Mouse (Mus musculus) liver, embryonic 11.5 days (tissue): ENCODE results near the gene Plaur. TPM values are rescaled to one million over a fixed set of nuclear protein-coding genes. Genes with fewer than 3 reads are reported as not detected.

Experiments used
- ATAC-seq: fragments of 200-750 bp; cut with Nextera tagmentation; replicated peaks from 2 replicates; pipeline ENCODE4 v1.8.0; 2017; ENCODE audit warnings: moderate number of reproducible peaks, mild to moderate bottlenecking, moderate TSS enrichment, moderate library complexity; ENCODE audit not compliant: low FRiP score
- DNase-seq: peaks from one replicate; pipeline ENCODE4 v3.0.0-alpha.2; 2017; ENCODE audit warnings: low spot score
- H3K27ac ChIP-seq: fragments of 300-500 bp; sonication (generic); 2 replicates; pipeline ENCODE4 v1.5.1; 2014; ENCODE audit warnings: mild to moderate bottlenecking, low read depth, low read length, control low read depth
- H3K27me3 ChIP-seq: fragments of 300-500 bp; sonication (generic); replicated peaks from 2 replicates; pipeline ENCODE4 v1.6.1; 2014; ENCODE audit warnings: low read length, mixed read lengths; ENCODE audit not compliant: control insufficient read depth, insufficient read depth
- H3K36me3 ChIP-seq: fragments of 300-500 bp; sonication (generic); 2 replicates; pipeline ENCODE4 v1.6.1; 2014; ENCODE audit warnings: mild to moderate bottlenecking, low read length, moderate library complexity, mixed read lengths; ENCODE audit not compliant: control insufficient read depth, insufficient read depth
- H3K4me1 ChIP-seq: fragments of 300-500 bp; sonication (generic); replicated peaks from 2 replicates; pipeline ENCODE4 v1.6.1; 2014; ENCODE audit warnings: low read length, mixed read lengths; ENCODE audit not compliant: control insufficient read depth, insufficient read depth
- H3K4me2 ChIP-seq: fragments of 300-500 bp; sonication (generic); 2 replicates; pipeline ENCODE4 v1.6.1; 2014; ENCODE audit warnings: mild to moderate bottlenecking, control low read depth, moderate library complexity
- H3K4me3 ChIP-seq: fragments of 300-500 bp; sonication (generic); 2 replicates; pipeline ENCODE4 v1.5.1; 2014; ENCODE audit warnings: low read depth, low read length, control low read depth
- H3K9ac ChIP-seq: fragments of 300-500 bp; sonication (generic); 2 replicates; pipeline ENCODE4 v1.6.1; 2014; ENCODE audit warnings: low read depth, low read length, control low read depth
- H3K9me3 ChIP-seq: fragments of 300-500 bp; sonication (generic); 2 replicates; pipeline ENCODE4 v1.6.1; 2016; ENCODE audit warnings: low read length, inconsistent platforms, mixed read lengths; ENCODE audit not compliant: control insufficient read depth
- WGBS: fragments of 180-500 bp; shearing (Covaris S2); extraction: QIAGEN DNeasy Blood & Tissue Kit; methylation state at CpG from one replicate; pipeline ENCODE4 v1.1.7; 2014; 5-methylcytosine and 5-hydroxymethylcytosine counted together
- polyA plus RNA-seq: library from polyadenylated mRNA; unstranded; fragments of >200 nt; fragmentation: Nextera tagmentation; extraction: Ambion mirVana; gene quantifications from 2 replicates; pipeline ENCODE4 v1.2.1, GENCODE M21; 2014

Gene Plaur
- polyA plus RNA-seq, 1 experiment from 2014 or later = 5.6 TPM

- DNase-seq = no peak
- ATAC-seq = no peak
- Histone ChIP-seq H3K36me3 (no peaks in the 10 kb centered on the region), H3K4me2 (no peak overlapping the region), H3K27me3 (no peaks in the 10 kb centered on the region), H3K9ac (no peak overlapping the region), H3K4me1 (no peaks in the 10 kb centered on the region), H3K9me3 (no peaks in the 10 kb centered on the region), H3K27ac (no peak overlapping the region), H3K4me3 (no peak overlapping the region)
- 73% methylated on average over 6 of the region's 6 CpGs for WGBS
Observed at GRCm38 (mm10) chr7:24439191-24439590, 23.1 kb upstream of the Plaur start.

GRCm38 (mm10) chr7:24439891-24440290 lies 22.4 kb upstream of the Plaur start:
- Histone ChIP-seq H3K27me3 (no peaks in the 10 kb centered on the region), H3K4me2 (no peak overlapping the region), H3K9me3 (no peaks in the 10 kb centered on the region), H3K36me3 (no peaks in the 10 kb centered on the region), H3K4me1 (no peaks in the 10 kb centered on the region), H3K27ac (no peak overlapping the region), H3K9ac (no peak overlapping the region), H3K4me3 (no peak overlapping the region)
- ATAC-seq = no peak
- WGBS = 75% methylated on average over 7 of the region's 7 CpGs
- DNase-seq = no peak

GRCm38 (mm10) chr7:24441785-24442184 lies 20.5 kb upstream of the Plaur start:
- 11% methylated on average over 1 of the region's 1 CpGs for WGBS
- Histone ChIP-seq H3K4me1 (no peaks in the 10 kb centered on the region), H3K9ac (no peak overlapping the region), H3K4me3 (no peak overlapping the region), H3K27me3 (no peaks in the 10 kb centered on the region), H3K27ac (no peak overlapping the region), H3K4me2 (no peak overlapping the region), H3K36me3 (no peaks in the 10 kb centered on the region), H3K9me3 (no peaks in the 10 kb centered on the region)
- no peak for DNase-seq
- peak; percentile 75 for ATAC-seq

GRCm38 (mm10) chr7:24442313-24442712 lies 20.0 kb upstream of the Plaur start:
- Histone ChIP-seq H3K9ac (no peak overlapping the region), H3K27me3 (no peaks in the 10 kb centered on the region), H3K9me3 (no peaks in the 10 kb centered on the region), H3K4me2 (no peak overlapping the region), H3K36me3 (no peaks in the 10 kb centered on the region), H3K4me3 (no peak overlapping the region), H3K27ac (no peak overlapping the region), H3K4me1 (no peaks in the 10 kb centered on the region)
- DNase-seq = no peak
- WGBS = 58% methylated on average over 8 of the region's 8 CpGs
- ATAC-seq = no peak

- no peak for DNase-seq
- no peaks in the 10 kb centered on the region for H3K36me3 ChIP-seq
- H3K4me3 ChIP-seq = no peak overlapping the region
- ATAC-seq = no peak
- no peak overlapping the region for H3K27ac ChIP-seq
- H3K4me1 ChIP-seq = no peaks in the 10 kb centered on the region
- H3K27me3 ChIP-seq = no peaks in the 10 kb centered on the region
- no peaks in the 10 kb centered on the region for H3K9me3 ChIP-seq
- no peak overlapping the region for H3K4me2 ChIP-seq
- H3K9ac ChIP-seq = no peak overlapping the region
- 83% methylated on average over 9 of the region's 9 CpGs for WGBS
Observed at GRCm38 (mm10) chr7:24445266-24445926, 16.9 kb upstream of the Plaur start.

- ATAC-seq (no peak), DNase-seq (no peak)
- Histone ChIP-seq H3K4me3 (no peak overlapping the region), H3K9me3 (no peaks in the 10 kb centered on the region), H3K27me3 (no peaks in the 10 kb centered on the region), H3K4me2 (no peak overlapping the region), H3K9ac (no peak overlapping the region), H3K4me1 (no peaks in the 10 kb centered on the region), H3K27ac (no peak overlapping the region), H3K36me3 (no peaks in the 10 kb centered on the region)
- 62% methylated on average over 7 of the region's 7 CpGs for WGBS
Observed at GRCm38 (mm10) chr7:24446697-24447340, 15.5 kb upstream of the Plaur start.

GRCm38 (mm10) chr7:24448782-24449517 lies 13.3 kb upstream of the Plaur start:
- no peak overlapping the region for H3K4me3 ChIP-seq
- WGBS = 56% methylated on average over 14 of the region's 14 CpGs
- no peak for ATAC-seq

GRCm38 (mm10) chr7:24450585-24451017 lies 11.7 kb upstream of the Plaur start:
- 40% methylated on average over 9 of the region's 9 CpGs for WGBS
- H3K27ac ChIP-seq = no peak overlapping the region
- no peak for DNase-seq
- H3K36me3 ChIP-seq = no peaks in the 10 kb centered on the region
- H3K27me3 ChIP-seq = no peaks in the 10 kb centered on the region
- H3K4me3 ChIP-seq = no peak overlapping the region
- no peak overlapping the region for H3K9ac ChIP-seq
- no peaks in the 10 kb centered on the region for H3K4me1 ChIP-seq
- no peak overlapping the region for H3K4me2 ChIP-seq
- ATAC-seq = no peak
- H3K9me3 ChIP-seq = no peaks in the 10 kb centered on the region

More at GRCm38 (mm10) chr7:24448782-24449517, 13.3 kb upstream of the Plaur start:
- no peak overlapping the region for H3K4me2 ChIP-seq
- no peaks in the 10 kb centered on the region for H3K4me1 ChIP-seq
- no peak overlapping the region for H3K27ac ChIP-seq
- no peaks in the 10 kb centered on the region for H3K9me3 ChIP-seq
- DNase-seq = no peak
- no peaks in the 10 kb centered on the region for H3K27me3 ChIP-seq
- no peak overlapping the region for H3K9ac ChIP-seq
- H3K36me3 ChIP-seq = no peaks in the 10 kb centered on the region
